Mouse (Mus musculus) WW6 (cell line): ENCODE measurements at regions not wholly inside any gene's neighbourhood (a gene's known extent, or its start where the extent isn't known, plus 50 kb on each side); places are given as distances from the start of the nearest gene placed in this dataset.
A peak's percentile ranks its signal among the peaks of the same experiment; 100 is the strongest.
"Not testable (repeated sequence)": the region's sequence is repeated elsewhere in the genome, so short reads cannot be mapped to it uniquely, and the experiment has no call there.

ENCODE experiments used
- DNase-seq: peaks from one replicate; pipeline ENCODE4 v3.0.0-alpha.2; 2013; ENCODE audit warnings: low read depth, low spot score

GRCm38 (mm10) chr15:9954941-9955340 is 206.3 kb upstream of the Spef2 start:
- no peak for DNase-seq

- no peak for DNase-seq
These were observed 202.0 kb upstream of the Prlr start for GRCm38 (mm10) chr15:9974999-9975398.

- DNase-seq, result no peak
These were observed 165.5 kb upstream of the Prlr start for GRCm38 (mm10) chr15:10011289-10012234.

GRCm38 (mm10) chr15:10017216-10017615 is 159.8 kb upstream of the Prlr start:
- no peak for DNase-seq

GRCm38 (mm10) chr15:10029902-10030301 is 147.1 kb upstream of the Prlr start:
- no peak for DNase-seq

- DNase-seq, result no peak
These were observed 141.5 kb upstream of the Prlr start for GRCm38 (mm10) chr15:10035561-10035960.

- DNase-seq, result not testable (repeated sequence)
These were observed 140.5 kb upstream of the Prlr start for GRCm38 (mm10) chr15:10036576-10036975.

- DNase-seq, result no peak
These were observed 103.5 kb upstream of the Prlr start for GRCm38 (mm10) chr15:10073580-10073979.

- no peak for DNase-seq
These were observed 102.1 kb upstream of the Prlr start for GRCm38 (mm10) chr15:10074916-10075315.

GRCm38 (mm10) chr15:10075391-10076060 is 101.5 kb upstream of the Prlr start:
- no peak for DNase-seq

- DNase-seq, result no peak
These were observed 101.0 kb upstream of the Prlr start for GRCm38 (mm10) chr15:10076061-10076400.

GRCm38 (mm10) chr15:10078434-10078833 is 98.6 kb upstream of the Prlr start:
- DNase-seq, result no peak

- DNase-seq, result no peak
These were observed 97.5 kb upstream of the Prlr start for GRCm38 (mm10) chr15:10079510-10079909.

- no peak for DNase-seq
These were observed 88.3 kb upstream of the Prlr start for GRCm38 (mm10) chr15:10088691-10089090.

GRCm38 (mm10) chr15:10090384-10091092 is 86.5 kb upstream of the Prlr start:
- no peak for DNase-seq

GRCm38 (mm10) chr15:10103350-10103749 is 73.7 kb upstream of the Prlr start:
- no peak for DNase-seq

- peak; percentile 24 for DNase-seq
These were observed 71.6 kb upstream of the Prlr start for GRCm38 (mm10) chr15:10105211-10105976.

- no peak for DNase-seq
These were observed 70.2 kb upstream of the Prlr start for GRCm38 (mm10) chr15:10106853-10107252.
